Mouse (Mus musculus) stomach, postnatal 0 days (tissue): Measurements from ENCODE around the gene Mrpl52. TPM values are rescaled to one million over a fixed set of nuclear protein-coding genes. Genes with fewer than 3 reads are reported as not detected.

Experiments used
- ATAC-seq: fragments of 200-750 bp; cut with Nextera tagmentation; 2 replicates; pipeline ENCODE4 v1.8.0; 2017; ENCODE audit not compliant: low FRiP score, low TSS enrichment
- DNase-seq: peaks from one replicate; pipeline ENCODE4 v3.0.0-alpha.2; 2016; ENCODE audit warnings: low spot score
- H3K27ac ChIP-seq: fragments of 300-500 bp; sonication (generic); replicated peaks from 2 replicates; pipeline ENCODE4 v1.5.1; 2014; ENCODE audit warnings: mild to moderate bottlenecking, control low read depth
- H3K27me3 ChIP-seq: fragments of 300-500 bp; sonication (generic); 2 replicates; pipeline ENCODE4 v1.6.1; 2014; ENCODE audit warnings: low read length; ENCODE audit not compliant: control insufficient read depth, insufficient read depth
- H3K36me3 ChIP-seq: fragments of 300-500 bp; sonication (generic); 2 replicates; pipeline ENCODE4 v1.6.1; 2014; ENCODE audit warnings: low read length, mixed read lengths; ENCODE audit not compliant: control insufficient read depth, insufficient read depth
- H3K4me1 ChIP-seq: fragments of 300-500 bp; sonication (generic); replicated peaks from 2 replicates; pipeline ENCODE4 v1.6.1; 2014; ENCODE audit warnings: antibody characterized with exemption; ENCODE audit not compliant: control insufficient read depth, insufficient read depth
- H3K4me2 ChIP-seq: fragments of 300-500 bp; sonication (generic); replicated peaks from 2 replicates; pipeline ENCODE4 v1.6.1; 2014; ENCODE audit warnings: low read depth, mild to moderate bottlenecking, control low read depth, moderate library complexity
- H3K4me3 ChIP-seq: fragments of 300-500 bp; sonication (generic); 2 replicates; pipeline ENCODE4 v1.5.1; 2014; ENCODE audit warnings: low read depth, low read length, control low read depth
- H3K9ac ChIP-seq: fragments of 300-500 bp; sonication (generic); 2 replicates; pipeline ENCODE4 v1.6.1; 2014; ENCODE audit warnings: mild to moderate bottlenecking, low read length, control low read depth, mixed read lengths
- H3K9me3 ChIP-seq: fragments of 300-500 bp; sonication (generic); 2 replicates; pipeline ENCODE4 v1.6.1; 2016; ENCODE audit warnings: low read length; ENCODE audit not compliant: control insufficient read depth
- CTCF ChIP-seq: IDR thresholded peaks from 2 replicates; pipeline ENCODE4 v1.5.1; 2016; ENCODE audit warnings: antibody characterized with exemption, low read depth, mild to moderate bottlenecking, moderate library complexity
- EP300 ChIP-seq: optimal IDR thresholded peaks from 2 replicates; pipeline ENCODE3; 2016; ENCODE audit warnings: antibody characterized with exemption
- WGBS: fragments of 180-500 bp; shearing (Covaris S2); extraction: QIAGEN DNeasy Blood & Tissue Kit; methylation state at CpG from one replicate; pipeline ENCODE4 v1.1.7; 2014; 5-methylcytosine and 5-hydroxymethylcytosine counted together
- polyA plus RNA-seq: library from polyadenylated mRNA; unstranded; fragments of >200 nt; fragmentation: Nextera tagmentation; extraction: Ambion mirVana; gene quantifications from 2 replicates; pipeline ENCODE4 v1.2.1, GENCODE M21; 2015

The Mrpl52 gene
- polyA plus RNA-seq, 1 experiment from 2014 or later, result 339 TPM

DNA sequence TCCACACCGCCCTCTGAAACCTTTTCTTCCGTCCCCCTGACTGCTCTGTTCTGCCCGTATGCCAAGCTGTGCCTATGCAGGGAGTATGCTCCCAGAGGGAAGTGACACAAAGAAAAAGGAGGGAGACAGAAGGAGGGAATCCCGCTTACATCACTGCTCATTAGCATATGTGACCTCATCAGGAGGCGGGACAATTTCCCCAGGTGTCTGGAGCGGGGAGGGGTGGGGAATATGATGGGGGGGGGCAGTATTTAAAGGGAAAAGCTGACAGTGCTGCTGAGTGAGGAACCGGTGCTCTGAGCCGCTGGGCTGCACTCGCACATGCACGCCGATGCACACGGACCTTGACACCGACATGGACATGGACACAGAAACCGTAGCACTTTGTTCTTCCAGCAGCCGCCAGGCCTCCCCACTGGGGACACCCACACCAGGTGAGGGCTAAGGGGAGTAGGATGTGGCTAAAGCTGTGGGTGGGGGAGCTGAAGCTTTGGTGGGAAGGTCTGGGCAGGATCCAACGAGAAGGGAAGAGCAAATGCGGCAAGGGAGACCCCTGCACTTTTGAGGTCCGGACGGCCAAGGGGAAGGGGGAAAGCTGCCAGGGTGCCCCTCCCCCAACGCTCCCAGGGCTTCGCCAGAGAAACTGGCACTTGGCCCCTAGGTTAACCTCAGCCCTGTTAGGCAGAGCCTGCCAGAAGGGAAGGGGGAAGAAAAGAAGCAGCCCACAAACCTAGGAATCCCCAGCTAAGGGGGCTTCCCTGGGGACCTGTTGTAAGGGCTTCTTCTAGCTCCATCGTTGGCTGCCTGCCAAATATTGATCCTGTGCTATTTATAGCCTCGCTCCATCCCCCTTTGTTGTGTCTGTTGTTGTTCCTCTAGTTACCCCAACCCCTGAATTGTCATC is 49.5 kb downstream of the Mrpl52 start, which contains the start of gene Rem2:
Rem2 (plus strand) TSS at position 160 of the 904 bp plus-strand sequence.
- H3K4me3 ChIP-seq, result peak within 1 kb of the TSS; percentile 32
- peaks cover 6% of the 10 kb centered on the region; the same call in 1 of the 2 replicates for H3K27me3 ChIP-seq
- ATAC-seq (peak; percentile 63), DNase-seq (peak; percentile 63)
- H3K4me1 ChIP-seq, result 0 out of 2 replicates have a peak, but pooled peaks cover 4% of the 10 kb centered on the region
- H3K36me3 ChIP-seq, result no peaks in the 10 kb centered on the region
- peak within 1 kb of the TSS; percentile 47 for H3K9ac ChIP-seq
- no peaks in the 10 kb centered on the region for H3K9me3 ChIP-seq
- WGBS, result 3% methylated on average over 21 of the region's 23 CpGs
- H3K27ac ChIP-seq, result no peak within 1 kb of the TSS
- TF ChIP-seq CTCF, result no peak
- TF ChIP-seq EP300, result no peak
- H3K4me2 ChIP-seq, result peak within 1 kb of the TSS; percentile 66

DNA sequence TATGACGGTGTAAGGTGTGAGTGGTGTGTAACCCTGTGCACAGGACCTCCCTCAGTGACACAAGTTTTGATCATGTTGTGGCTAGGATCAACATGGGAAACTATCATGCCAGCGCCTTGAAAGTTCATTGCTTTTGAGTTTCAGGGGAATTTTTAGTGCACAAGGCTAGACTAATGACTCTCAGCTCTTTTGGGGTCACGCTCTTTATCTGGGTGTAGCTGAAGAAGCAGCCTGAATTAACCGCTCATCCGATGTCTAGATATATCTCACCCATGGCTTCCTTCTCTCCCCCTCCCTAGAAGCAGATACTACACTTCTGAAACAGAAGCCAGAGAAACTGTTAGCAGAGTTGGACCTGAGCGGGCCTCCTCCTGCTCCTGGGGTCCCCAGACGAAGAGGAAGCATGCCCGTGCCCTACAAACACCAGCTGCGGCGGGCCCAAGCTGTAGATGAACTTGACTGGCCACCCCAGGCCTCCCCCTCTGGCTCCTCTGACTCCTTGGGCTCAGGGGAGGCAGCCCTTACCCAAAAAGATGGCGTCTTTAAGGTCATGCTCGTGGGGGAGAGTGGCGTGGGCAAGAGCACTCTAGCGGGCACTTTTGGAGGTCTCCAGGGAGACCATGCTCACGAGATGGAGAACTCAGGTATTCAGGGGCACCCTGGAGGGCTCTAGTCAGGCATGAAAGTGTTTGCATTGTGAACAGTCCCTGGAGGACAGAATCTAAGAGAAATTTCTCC is 50.6 kb downstream of the Mrpl52 start:
- Histone ChIP-seq H3K9ac (no peak overlapping the region), H3K4me2 (no peak overlapping the region), H3K4me3 (no peak overlapping the region), H3K4me1 (0 out of 2 replicates have a peak, but pooled peaks cover 4% of the 10 kb centered on the region), H3K36me3 (no peaks in the 10 kb centered on the region), H3K9me3 (no peaks in the 10 kb centered on the region), H3K27ac (no peak overlapping the region), H3K27me3 (peaks cover 6% of the 10 kb centered on the region; the same call in 1 of the 2 replicates)
- DNase-seq (no peak), ATAC-seq (no peak)
- TF ChIP-seq EP300, result no peak
- no peak for TF ChIP-seq CTCF
- WGBS, result 84% methylated on average over 15 of the region's 15 CpGs

Other genes starting within 250 kb of the Mrpl52 start
- gene Dad1, start 172.8 kb upstream of the Mrpl52 start, polyA plus RNA-seq, result 397 and 433 TPM in 2 replicates
- 40.2 and 45.7 TPM in 2 replicates for gene Abhd4, start 172.7 kb upstream of the Mrpl52 start, polyA plus RNA-seq
- 0.02 and 0.16 TPM in 2 replicates for gene Olfr49, start 142.0 kb upstream of the Mrpl52 start, polyA plus RNA-seq
- 30.5 and 31.7 TPM in 2 replicates for gene Oxa1l, start 66.1 kb upstream of the Mrpl52 start, polyA plus RNA-seq
- 9.3 and 9.5 TPM in 2 replicates for gene Slc7a7, start 9.1 kb upstream of the Mrpl52 start, polyA plus RNA-seq
- gene Mmp14, start 4.7 kb downstream of the Mrpl52 start, polyA plus RNA-seq, result 63.9 and 70.4 TPM in 2 replicates
- gene Lrp10, start 37.2 kb downstream of the Mrpl52 start, polyA plus RNA-seq, result 59.3 and 70.0 TPM in 2 replicates
- gene Rem2, start 49.2 kb downstream of the Mrpl52 start, polyA plus RNA-seq, result 0.47 and 0.59 TPM in 2 replicates
- gene Prmt5, start 90.6 kb downstream of the Mrpl52 start, polyA plus RNA-seq, result 28.1 and 29.2 TPM in 2 replicates
- gene Haus4, start 127.7 kb downstream of the Mrpl52 start, polyA plus RNA-seq, result 23.7 and 24.1 TPM in 2 replicates
- gene Ajuba, start 150.6 kb downstream of the Mrpl52 start, polyA plus RNA-seq, result 18.9 and 26.4 TPM in 2 replicates
- 2.4 and 3.0 TPM in 2 replicates for gene 4931414P19Rik, start 179.1 kb downstream of the Mrpl52 start, polyA plus RNA-seq
- 279 and 291 TPM in 2 replicates for gene Psmb5, start 191.1 kb downstream of the Mrpl52 start, polyA plus RNA-seq
- 0.02 TPM in 1 of 2 replicates, not detected in the other for gene Psmb11, start 194.5 kb downstream of the Mrpl52 start, polyA plus RNA-seq
- not detected in 2 replicates for gene Gm17606, start 214.0 kb downstream of the Mrpl52 start, polyA plus RNA-seq
- gene Cdh24, start 214.5 kb downstream of the Mrpl52 start, polyA plus RNA-seq, result 0.63 and 0.68 TPM in 2 replicates